Mouse (Mus musculus): ENCODE data around the gene Iqschfp.

Iqschfp gene

DNA sequence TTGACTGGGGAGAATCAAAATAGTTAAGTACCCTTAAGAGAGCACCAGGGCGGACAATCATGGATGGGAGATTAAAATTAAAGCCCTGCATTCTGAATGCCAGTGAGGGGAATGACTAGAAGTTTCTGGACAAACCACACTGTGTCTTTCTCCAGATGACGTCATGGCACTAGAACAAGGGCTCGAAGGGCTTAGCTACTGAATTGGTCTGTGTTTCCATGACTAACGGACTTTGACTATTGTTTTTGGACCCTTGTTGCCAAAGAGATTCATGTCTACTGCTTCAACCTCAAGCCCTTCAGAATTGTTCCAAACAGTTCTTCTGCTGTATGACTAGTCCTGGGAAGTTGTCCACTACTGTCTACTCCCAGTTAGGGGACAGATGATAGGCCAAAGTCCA is 639.9 kb downstream of the Iqschfp start:
- no peak for DNase-seq (ENCODE audit: low spot score)

- DNase-seq (ENCODE audit: low spot score) = no peak
Observed at GRCm38 (mm10) chr3:68534571-68535051, 642.6 kb downstream of the Iqschfp start.

GRCm38 (mm10) chr3:68535160-68535728 is 643.2 kb downstream of the Iqschfp start:
- no peak for DNase-seq (ENCODE audit: low spot score)

GRCm38 (mm10) chr3:68536071-68536470 is 644.0 kb downstream of the Iqschfp start:
- no peak for DNase-seq (ENCODE audit: low spot score)

DNA sequence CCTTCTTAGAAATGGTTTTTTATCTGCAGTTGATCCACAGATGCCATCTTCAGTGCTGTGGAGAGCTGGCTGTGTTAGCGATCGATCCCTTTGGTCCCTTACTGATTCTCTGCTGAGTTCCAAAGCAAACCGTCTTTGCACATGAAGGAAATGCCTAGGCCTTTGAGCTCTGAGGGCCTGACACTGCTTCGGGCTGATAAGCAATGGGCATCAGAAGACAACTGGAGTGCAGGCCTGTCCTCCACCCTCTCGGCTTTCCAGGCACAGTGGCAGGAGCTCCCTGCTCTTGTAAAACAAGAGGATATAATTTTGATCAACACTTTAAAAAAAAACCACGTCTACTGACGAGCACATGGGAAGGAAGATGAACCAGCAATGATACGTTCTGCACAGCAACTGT is 649.7 kb downstream of the Iqschfp start:
- DNase-seq (ENCODE audit: low spot score) = no peak

- no peak for DNase-seq (ENCODE audit: low spot score)
Observed at GRCm38 (mm10) chr3:68542944-68543501, 651.0 kb downstream of the Iqschfp start.

GRCm38 (mm10) chr3:68544811-68545210 is 652.8 kb downstream of the Iqschfp start:
- DNase-seq (ENCODE audit: low spot score) = no peak

DNA sequence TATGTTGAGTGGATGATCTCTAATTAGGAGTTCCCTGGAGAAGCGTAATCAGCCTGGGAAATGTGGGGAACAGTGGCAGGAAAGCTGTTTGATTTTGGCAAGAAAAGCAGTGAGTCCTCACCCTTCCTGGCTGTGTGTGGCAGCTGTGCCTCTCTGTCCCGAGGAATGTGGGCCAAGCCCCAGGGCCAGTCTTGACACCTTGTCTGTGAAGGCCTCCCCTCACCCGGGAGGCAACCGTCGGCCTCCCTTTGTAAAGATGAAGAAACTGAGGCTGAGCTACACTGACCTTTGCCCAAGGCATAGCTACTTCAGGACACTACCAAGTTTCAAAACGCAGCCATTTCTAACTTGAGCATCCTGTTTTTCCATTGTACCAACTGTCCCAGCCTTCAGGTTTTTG is 653.9 kb downstream of the Iqschfp start:
- no peak for DNase-seq (ENCODE audit: low spot score)

GRCm38 (mm10) chr3:68555087-68555662 is 663.1 kb downstream of the Iqschfp start:
- no peak for DNase-seq (ENCODE audit: low spot score)

DNA sequence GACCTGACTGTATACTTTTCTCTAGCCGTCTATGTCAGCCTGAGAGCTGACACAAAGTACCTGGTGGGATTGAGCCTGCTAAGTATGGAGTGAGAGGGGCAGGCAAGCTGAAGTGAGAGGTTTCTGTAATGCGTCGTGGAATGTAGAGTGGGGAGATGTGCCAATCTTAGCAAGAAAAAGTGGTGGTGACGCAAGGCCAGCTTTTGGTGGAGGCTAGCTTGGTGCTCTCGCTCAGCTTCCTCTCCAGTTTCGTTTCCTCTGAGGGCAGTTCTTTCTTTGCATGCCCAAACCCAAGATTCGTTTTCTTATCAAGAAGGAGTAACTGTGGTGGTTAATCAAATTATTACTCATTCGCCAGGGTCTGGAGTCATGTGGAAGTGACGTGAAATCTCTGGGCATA is 664.9 kb downstream of the Iqschfp start:
- no peak for DNase-seq (ENCODE audit: low spot score)

- no peak for DNase-seq (ENCODE audit: low spot score)
Observed at GRCm38 (mm10) chr3:68558744-68559143, 666.7 kb downstream of the Iqschfp start.

DNA sequence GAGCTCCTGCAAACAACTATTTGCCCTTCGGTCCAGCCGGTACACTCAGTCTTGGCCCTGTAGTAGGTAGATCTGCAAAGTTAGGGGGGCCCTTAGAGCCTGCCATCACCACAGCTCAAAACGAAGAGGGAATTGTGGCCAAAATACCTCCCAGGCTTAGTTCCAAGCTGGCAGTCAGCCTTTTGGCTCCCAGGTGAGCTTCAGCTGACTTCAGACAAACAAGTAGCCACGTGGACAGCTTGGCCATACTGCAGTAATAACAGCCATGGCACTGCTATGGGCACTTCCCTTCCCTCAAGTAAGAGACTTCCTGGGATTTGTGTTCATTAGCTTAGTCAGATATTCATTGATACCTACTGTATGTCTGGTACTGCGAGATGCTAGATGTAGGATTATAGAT is 668.0 kb downstream of the Iqschfp start:
- no peak for DNase-seq (ENCODE audit: low spot score)

DNA sequence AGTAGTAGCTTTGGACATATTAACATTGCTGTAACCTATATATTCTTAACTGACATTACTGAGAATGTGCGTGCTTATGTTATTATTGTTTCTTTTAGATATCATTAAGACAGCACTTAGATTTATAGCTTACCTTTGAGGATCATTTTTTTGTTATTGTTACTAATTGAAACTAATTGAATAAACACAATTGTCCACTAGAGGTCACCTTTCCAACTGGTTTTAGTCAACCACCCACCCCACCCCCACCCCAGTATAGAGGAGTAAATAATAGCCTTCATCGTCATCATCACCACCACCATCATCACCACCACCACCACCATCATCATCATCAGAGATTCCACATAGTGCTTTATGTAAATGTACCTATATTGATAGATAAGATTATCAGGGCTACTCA is 670.8 kb downstream of the Iqschfp start:
- no peak for DNase-seq (ENCODE audit: low spot score)

- no peak for DNase-seq (ENCODE audit: low spot score)
Observed at GRCm38 (mm10) chr3:68563922-68564321, 671.9 kb downstream of the Iqschfp start.

GRCm38 (mm10) chr3:68564978-68565674 is 673.1 kb downstream of the Iqschfp start:
- DNase-seq (ENCODE audit: low spot score) = no peak

- DNase-seq (ENCODE audit: low spot score) = no peak
Observed at GRCm38 (mm10) chr3:68565675-68566055, 673.6 kb downstream of the Iqschfp start.

- DNase-seq (ENCODE audit: low spot score) = no peak
Observed at GRCm38 (mm10) chr3:68567581-68567980, 675.5 kb downstream of the Iqschfp start.

GRCm38 (mm10) chr3:68568149-68568548 is 676.1 kb downstream of the Iqschfp start:
- DNase-seq (ENCODE audit: low spot score) = no peak

DNA sequence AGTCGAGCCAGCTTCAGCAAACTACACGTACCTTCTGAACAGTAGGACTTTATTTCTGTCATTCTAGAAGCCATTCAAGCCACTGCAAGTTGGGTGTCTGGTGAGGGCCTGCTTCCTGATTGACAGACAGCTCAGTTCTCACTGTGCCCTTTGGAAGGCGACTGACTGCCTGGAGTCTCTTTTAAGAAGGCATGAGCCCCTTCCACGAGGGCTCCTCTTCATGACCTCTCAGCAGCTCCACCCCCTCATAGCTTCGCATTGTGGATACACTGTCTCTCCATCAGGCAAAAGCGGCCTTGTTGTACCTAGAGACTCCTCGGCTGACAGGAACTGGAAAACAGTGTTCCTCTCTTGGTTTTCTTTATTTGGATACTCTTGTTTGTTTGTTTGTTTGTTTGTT is 676.7 kb downstream of the Iqschfp start:
- no peak for DNase-seq (ENCODE audit: low spot score)

GRCm38 (mm10) chr3:68570319-68570718 is 678.3 kb downstream of the Iqschfp start:
- DNase-seq (ENCODE audit: low spot score) = no peak

GRCm38 (mm10) chr3:68572249-68573225 is 680.5 kb downstream of the Iqschfp start:
- no peak for DNase-seq (ENCODE audit: low spot score)

DNA sequence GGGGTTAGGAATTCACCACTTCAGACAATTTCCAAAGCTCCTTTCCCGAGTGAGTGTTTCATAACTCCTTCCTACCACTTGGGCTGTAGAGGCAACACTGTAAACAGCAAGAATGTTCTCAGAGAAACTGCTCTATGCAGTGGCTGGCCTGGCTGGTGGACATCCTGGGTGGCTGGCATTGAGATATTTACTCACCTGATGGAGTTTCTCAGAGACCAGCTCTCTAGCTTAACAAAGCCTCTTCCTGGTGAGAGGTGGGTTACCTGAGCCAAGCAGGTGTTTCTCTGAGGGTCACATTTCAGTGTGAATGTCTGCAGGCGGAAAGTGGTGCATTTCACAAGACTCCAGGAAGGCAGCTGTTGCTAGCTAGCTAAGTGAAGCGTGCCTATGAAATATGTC is 681.2 kb downstream of the Iqschfp start:
- no peak for DNase-seq (ENCODE audit: low spot score)

Measured in ovary, postnatal 10 days (tissue).